Mouse (Mus musculus): ENCODE results near the gene Gpi1. TPM values are rescaled to one million over a fixed set of nuclear protein-coding genes. Genes with fewer than 3 reads are reported as not detected.
A peak's percentile ranks its signal among the peaks of the same experiment; 100 is the strongest.
"Not testable (repeated sequence)": the region's sequence is repeated elsewhere in the genome, so short reads cannot be mapped to it uniquely, and the experiment has no call there.

Gpi1 gene
- total RNA-seq, 2 experiments from 2014 or later: 773 TPM

- no peak for DNase-seq (ENCODE audit: low spot score in 2 of 2)
- TF ChIP-seq CTCF (conservative IDR thresholded peaks at IDR 0.05): no peak
- Histone ChIP-seq H3K4me3 (no peak overlapping the region), H3K27ac (no peak overlapping the region)
These were observed 5.8 kb downstream of the Gpi1 start for GRCm38 (mm10) chr7:34224308-34224707.

GRCm38 (mm10) chr7:34222340-34222739 is 7.8 kb downstream of the Gpi1 start:
- Histone ChIP-seq H3K27ac (no peak overlapping the region), H3K4me3 (no peak overlapping the region)
- peak; percentile 37 for TF ChIP-seq CTCF (conservative IDR thresholded peaks at IDR 0.05)
- DNase-seq (ENCODE audit: low spot score in 2 of 2): no peak

GRCm38 (mm10) chr7:34221594-34222250 is 8.4 kb downstream of the Gpi1 start:
- no peak for DNase-seq (ENCODE audit: low spot score in 2 of 2)
- Histone ChIP-seq H3K27ac (no peak overlapping the region), H3K4me3 (no peak overlapping the region)
- TF ChIP-seq CTCF (conservative IDR thresholded peaks at IDR 0.05): no peak

GRCm38 (mm10) chr7:34218496-34218895 is 11.6 kb downstream of the Gpi1 start:
- Histone ChIP-seq H3K27ac (no peak overlapping the region), H3K4me3 (no peak overlapping the region)
- no peak for TF ChIP-seq CTCF (conservative IDR thresholded peaks at IDR 0.05)
- no peak for DNase-seq (ENCODE audit: low spot score in 2 of 2)

- TF ChIP-seq CTCF (conservative IDR thresholded peaks at IDR 0.05): no peak
- no peak for DNase-seq (ENCODE audit: low spot score in 2 of 2)
- Histone ChIP-seq H3K4me3 (no peak overlapping the region), H3K27ac (no peak overlapping the region)
These were observed 13.7 kb downstream of the Gpi1 start for GRCm38 (mm10) chr7:34216474-34216873.

GRCm38 (mm10) chr7:34215481-34215880 is 14.7 kb downstream of the Gpi1 start:
- TF ChIP-seq CTCF (conservative IDR thresholded peaks at IDR 0.05): no peak
- no peak overlapping the region for H3K27ac ChIP-seq
- DNase-seq (ENCODE audit: low spot score in 2 of 2): no peak
- H3K4me3 ChIP-seq: no peak overlapping the region

GRCm38 (mm10) chr7:34214644-34215043 is 15.5 kb downstream of the Gpi1 start:
- DNase-seq (ENCODE audit: low spot score in 2 of 2): no peak
- no peak for TF ChIP-seq CTCF (conservative IDR thresholded peaks at IDR 0.05)
- H3K27ac ChIP-seq: no peak overlapping the region
- H3K4me3 ChIP-seq: no peak overlapping the region

- TF ChIP-seq CTCF (conservative IDR thresholded peaks at IDR 0.05): no peak
- Histone ChIP-seq H3K27ac (no peak overlapping the region), H3K4me3 (no peak overlapping the region)
- DNase-seq (ENCODE audit: low spot score in 2 of 2): no peak
These were observed 16.9 kb downstream of the Gpi1 start for GRCm38 (mm10) chr7:34213281-34213680.

- Histone ChIP-seq H3K27ac (no peak overlapping the region), H3K4me3 (no peak overlapping the region)
- no peak for DNase-seq (ENCODE audit: low spot score in 2 of 2)
- TF ChIP-seq CTCF (conservative IDR thresholded peaks at IDR 0.05): peak; percentile 59
These were observed 21.9 kb downstream of the Gpi1 start for GRCm38 (mm10) chr7:34208027-34208745.

GRCm38 (mm10) chr7:34206331-34206730 is 23.8 kb downstream of the Gpi1 start:
- Histone ChIP-seq H3K4me3 (no peak overlapping the region), H3K27ac (no peak overlapping the region)
- DNase-seq (ENCODE audit: low spot score in 2 of 2): no peak
- no peak for TF ChIP-seq CTCF (conservative IDR thresholded peaks at IDR 0.05)

GRCm38 (mm10) chr7:34202147-34202546 is 28.0 kb downstream of the Gpi1 start:
- DNase-seq (ENCODE audit: low spot score in 2 of 2): not testable (repeated sequence)

GRCm38 (mm10) chr7:34200829-34201228 is 29.3 kb downstream of the Gpi1 start:
- no peak overlapping the region for H3K4me3 ChIP-seq
- no peak overlapping the region for H3K27ac ChIP-seq
- TF ChIP-seq CTCF (conservative IDR thresholded peaks at IDR 0.05): no peak
- no peak for DNase-seq (ENCODE audit: low spot score in 2 of 2)

More at GRCm38 (mm10) chr7:34202147-34202546, 28.0 kb downstream of the Gpi1 start:
- not testable (repeated sequence) for H3K4me3 ChIP-seq, H3K27ac ChIP-seq

- peak; percentile 73 for TF ChIP-seq CTCF (conservative IDR thresholded peaks at IDR 0.05)
- Histone ChIP-seq H3K4me3 (no peak overlapping the region), H3K27ac (no peak overlapping the region)
- no peak for DNase-seq (ENCODE audit: low spot score in 2 of 2)
These were observed 31.8 kb downstream of the Gpi1 start for GRCm38 (mm10) chr7:34198346-34198745.
